Mouse (Mus musculus) fat pad, adult 2 months (tissue): Measurements from ENCODE around the gene Grk2.

Experiments
- DNase-seq: peaks from one replicate; pipeline ENCODE4 v3.0.0-alpha.2; 2011; ENCODE audit warnings: low read depth, low spot score; ENCODE audit errors: extremely low read depth

The Grk2 gene

GRCm38 (mm10) chr19:4303640-4303995, 2.4 kb downstream of the Grk2 start:
- no peak for DNase-seq

- no peak for DNase-seq
These were observed 2.9 kb downstream of the Grk2 start for GRCm38 (mm10) chr19:4302936-4303639.

- no peak for DNase-seq
These were observed 4.0 kb downstream of the Grk2 start for GRCm38 (mm10) chr19:4301735-4302651.

- DNase-seq, result no peak
These were observed 4.9 kb downstream of the Grk2 start for GRCm38 (mm10) chr19:4300852-4301734.

- no peak for DNase-seq
These were observed 5.7 kb downstream of the Grk2 start for GRCm38 (mm10) chr19:4300271-4300704.

GRCm38 (mm10) chr19:4299574-4300270, 6.3 kb downstream of the Grk2 start:
- no peak for DNase-seq

GRCm38 (mm10) chr19:4299126-4299525, 6.9 kb downstream of the Grk2 start:
- DNase-seq, result no peak

- no peak for DNase-seq
These were observed 7.5 kb downstream of the Grk2 start for GRCm38 (mm10) chr19:4298322-4299121.

GRCm38 (mm10) chr19:4297851-4298250, 8.2 kb downstream of the Grk2 start:
- DNase-seq, result no peak

GRCm38 (mm10) chr19:4296611-4297010, 9.4 kb downstream of the Grk2 start:
- DNase-seq, result no peak

GRCm38 (mm10) chr19:4295391-4295790, 10.6 kb downstream of the Grk2 start:
- DNase-seq, result no peak

GRCm38 (mm10) chr19:4294381-4295097, 11.5 kb downstream of the Grk2 start:
- DNase-seq, result no peak

- no peak for DNase-seq
These were observed 14.9 kb downstream of the Grk2 start for GRCm38 (mm10) chr19:4291161-4291560.

- DNase-seq, result no peak
These were observed 15.3 kb downstream of the Grk2 start for GRCm38 (mm10) chr19:4290749-4291148.

GRCm38 (mm10) chr19:4283653-4284052, 22.4 kb downstream of the Grk2 start:
- DNase-seq, result no peak

GRCm38 (mm10) chr19:4282898-4283553, 23.0 kb downstream of the Grk2 start, which contains the start of gene Ankrd13d:
Ankrd13d (minus strand) TSS chr19:4283137.
- DNase-seq, result no peak

GRCm38 (mm10) chr19:4280425-4280824, 25.6 kb downstream of the Grk2 start:
- no peak for DNase-seq

- DNase-seq, result no peak
These were observed 26.5 kb downstream of the Grk2 start for GRCm38 (mm10) chr19:4279487-4279886.
